Mouse (Mus musculus) kidney, adult 2 months (tissue): ENCODE results near the gene Catsperz.

Experiments used
- CTCF ChIP-seq: fragments of 200-500 bp; conservative IDR thresholded peaks from 2 replicates; pipeline ENCODE4 v1.5.1; 2011; ENCODE audit warnings: low read depth, mild to moderate bottlenecking, control low read depth, low read length, moderate library complexity, mixed read lengths; ENCODE audit not compliant: insufficient read depth, insufficient read length
- POLR2A ChIP-seq: fragments of 200-500 bp; IDR thresholded peaks from one replicate; pipeline ENCODE4 v1.6.1; 2011; ENCODE audit warnings: low read depth, low read length, control low read depth

DNA sequence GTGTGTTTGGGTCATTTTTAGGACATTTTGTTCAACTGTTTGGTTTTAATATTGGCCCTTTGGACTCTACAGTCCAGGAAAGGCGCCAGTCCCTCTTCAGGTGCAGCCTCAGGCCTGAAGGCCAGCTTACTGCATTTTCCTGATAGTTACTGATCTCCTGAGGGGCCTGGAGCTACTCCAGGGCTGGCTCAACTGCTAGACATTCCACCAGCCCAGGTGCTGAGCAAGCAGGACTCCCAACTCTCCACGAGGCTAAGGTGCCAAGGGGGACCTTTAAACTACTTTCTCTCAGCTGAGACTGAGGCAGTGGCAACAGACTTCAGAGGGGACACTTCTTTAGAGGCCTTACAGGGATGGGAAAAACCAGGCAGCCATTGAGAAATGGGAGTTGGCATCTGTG is 20.3 kb downstream of the Catsperz start:
- no peak for TF ChIP-seq CTCF
- TF ChIP-seq POLR2A: no peak
